Comparison of ENCODE assay signal across 7 mouse cellular contexts in genomic region chr2:19343901-19344635, GRCm38 (mm10). TPM values are rescaled to one million over a fixed set of nuclear protein-coding genes. Genes with fewer than 3 reads are reported as not detected.
DNase-seq lines count a peak whose midpoint lies in the region; ATAC-seq and TF ChIP-seq lines count a peak whose summit lies in the region.

No protein-coding gene starts in this region.

- H3K27me3 ChIP-seq in hindbrain, embryonic 16.5 days (replicated peaks; ENCODE audit: control insufficient read depth, insufficient read depth, low read length), result no peaks in the 10 kb centered on the region
- H3K27me3 ChIP-seq in midbrain, embryonic 13.5 days, result no peaks in the 10 kb centered on the region

- H3K27ac ChIP-seq in bone marrow macrophage, adult 2 months (ENCODE audit: insufficient read depth, low read depth, low read length), result peak overlapping the region; percentile 78
- no peak overlapping the region; the same call in 1 of the 2 replicates for H3K27ac ChIP-seq in hindbrain, embryonic 16.5 days (ENCODE audit: low read depth, low read length)
- no peak overlapping the region for H3K27ac ChIP-seq in midbrain, embryonic 13.5 days

- no peaks in the 10 kb centered on the region for H3K36me3 ChIP-seq in hindbrain, embryonic 16.5 days (ENCODE audit: control insufficient read depth, insufficient read depth, low read length)
- H3K36me3 ChIP-seq in midbrain, embryonic 13.5 days, result no peaks in the 10 kb centered on the region

- peak overlapping the region; percentile 48 for H3K4me2 ChIP-seq in hindbrain, embryonic 16.5 days (ENCODE audit: low read length)
- H3K4me2 ChIP-seq in midbrain, embryonic 13.5 days (replicated peaks), result peak overlapping the region; percentile 39

- ATAC-seq in hindbrain, embryonic 16.5 days, result no peak; the same call in none of the 2 replicates
- no peak for ATAC-seq in midbrain, embryonic 13.5 days

- no peak overlapping the region for H3K9ac ChIP-seq in hindbrain, embryonic 16.5 days (ENCODE audit: low read depth, low read length)
- no peak overlapping the region for H3K9ac ChIP-seq in midbrain, embryonic 13.5 days (replicated peaks)

- no peaks in the 10 kb centered on the region for H3K9me3 ChIP-seq in hindbrain, embryonic 16.5 days (ENCODE audit: control insufficient read depth, low read length)
- H3K9me3 ChIP-seq in midbrain, embryonic 13.5 days, result no peaks in the 10 kb centered on the region

- peak; percentile 52 for DNase-seq in MEL-GATA-1-ER (ENCODE audit: extremely low read depth, low read depth)
- peak; percentile 55 to 79 for DNase-seq in frontal cortex, adult 2 months (ENCODE audit: extremely low spot score in 1 of 2, low spot score in 1 of 2)
- DNase-seq in left cerebral cortex, postnatal 4 days, result peak; percentile 47
- DNase-seq in B cell, adult 2 months, result no peak

- H3K4me1 ChIP-seq in bone marrow macrophage, adult 2 months (ENCODE audit: control insufficient read depth, insufficient read depth, low read length), result peaks cover 12% of the 10 kb centered on the region
- H3K4me1 ChIP-seq in hindbrain, embryonic 16.5 days (ENCODE audit: control insufficient read depth, insufficient read depth, low read depth, low read length), result no peaks in the 10 kb centered on the region; the same call in 1 of the 2 replicates
- H3K4me1 ChIP-seq in midbrain, embryonic 13.5 days (replicated peaks), result no peaks in the 10 kb centered on the region

- intact Hi-C loops in left cerebral cortex, postnatal 4 days (cut with DNase I), result loop anchor here (10.0 kb wide), 2 partner anchors 479 to 949 kb away; partner anchors contain the start of gene Dnajc1

- TF ChIP-seq CTCF in bone marrow macrophage, adult 2 months (IDR thresholded peaks at IDR 0.05; ENCODE audit: low read depth, low read length), result no peak

- H3K4me3 ChIP-seq in bone marrow macrophage, adult 2 months (ENCODE audit: insufficient read depth, low read length), result peak overlapping the region; percentile 45
- H3K4me3 ChIP-seq in hindbrain, embryonic 16.5 days (ENCODE audit: low read length), result peak overlapping the region; percentile 13
- H3K4me3 ChIP-seq in midbrain, embryonic 13.5 days (replicated peaks), result no peak overlapping the region

- TF ChIP-seq POLR2A in bone marrow macrophage, adult 2 months (IDR thresholded peaks at IDR 0.05; ENCODE audit: borderline replicate concordance, low read depth, low read length), result no peak

- 44% methylated on average over 10 of the region's 10 CpGs for WGBS in hindbrain, embryonic 16.5 days
- 57% methylated on average over 10 of the region's 10 CpGs for WGBS in midbrain, embryonic 13.5 days

RNA-seq across cellular contexts. Expression of gene Msrb2, which starts 27.2 kb away (rescaled TPM):
- polyA plus RNA-seq in bone marrow macrophage, adult 2 months (2012; ENCODE audit: insufficient read depth, insufficient read length, missing spikeins), result 17.2 and 21.5 TPM in 2 replicates
- polyA plus RNA-seq in frontal cortex, adult 2 months (2012; rRNA removed), result 40.2 and 44.4 TPM in 2 replicates
- 10.5 and 12.9 TPM in 2 replicates for polyA plus RNA-seq in hindbrain, embryonic 16.5 days (2015; fragmentation: Nextera tagmentation; extraction: Ambion mirVana)
- 1 to 10 TPM; 5.9 to 7.3 TPM for total RNA-seq in left cerebral cortex, postnatal 4 days (2021)
- polyA plus RNA-seq in midbrain, embryonic 13.5 days (2015; fragmentation: Nextera tagmentation; extraction: Ambion mirVana), result 7.7 and 8.1 TPM in 2 replicates

Comparison
In these comparisons a context has a peak if more than half of its experiments do, and no peak if none do; other contexts are left out.
1. DNase-seq: peak in MEL-GATA-1-ER (single experiment), frontal cortex, adult 2 months (2 of 2) and left cerebral cortex, postnatal 4 days (single experiment); none in B cell, adult 2 months (0 of 2).